Mouse (Mus musculus) hematopoietic stem cell, adult 5-6 weeks (primary cell): Measurements from ENCODE around the gene Etl4. TPM values are rescaled to one million over a fixed set of nuclear protein-coding genes. Genes with fewer than 3 reads are reported as not detected.

Source experiments
- ATAC-seq, 2 experiments: fragments of 125-278 bp in 1 of 2; replicated peaks in 1 of 2; 2 replicates each; pipeline ENCODE4 v1.8.0; 2016 to 2017; ENCODE audit warnings: inconsistent platforms in 2 of 2, mild to moderate bottlenecking in 2 of 2, moderate number of reproducible peaks in 2 of 2, low read depth in 1 of 2, moderate TSS enrichment in 1 of 2; ENCODE audit not compliant: low FRiP score in 2 of 2, poor library complexity in 2 of 2, severe bottlenecking in 2 of 2, insufficient read depth in 1 of 2, low TSS enrichment in 1 of 2
- total RNA-seq: library from RNA; stranded (forward); fragments of 172-1452, 232-1000 nt; gene quantifications from 2 replicates; pipeline ENCODE4 v1.2.3, GENCODE M21; 2017

Etl4 gene
- total RNA-seq, 1 experiment from 2014 or later = 3.0 TPM

GRCm38 (mm10) chr2:20722165-20722991 is 812.8 kb downstream of the Etl4 start:
- no peak for ATAC-seq

DNA sequence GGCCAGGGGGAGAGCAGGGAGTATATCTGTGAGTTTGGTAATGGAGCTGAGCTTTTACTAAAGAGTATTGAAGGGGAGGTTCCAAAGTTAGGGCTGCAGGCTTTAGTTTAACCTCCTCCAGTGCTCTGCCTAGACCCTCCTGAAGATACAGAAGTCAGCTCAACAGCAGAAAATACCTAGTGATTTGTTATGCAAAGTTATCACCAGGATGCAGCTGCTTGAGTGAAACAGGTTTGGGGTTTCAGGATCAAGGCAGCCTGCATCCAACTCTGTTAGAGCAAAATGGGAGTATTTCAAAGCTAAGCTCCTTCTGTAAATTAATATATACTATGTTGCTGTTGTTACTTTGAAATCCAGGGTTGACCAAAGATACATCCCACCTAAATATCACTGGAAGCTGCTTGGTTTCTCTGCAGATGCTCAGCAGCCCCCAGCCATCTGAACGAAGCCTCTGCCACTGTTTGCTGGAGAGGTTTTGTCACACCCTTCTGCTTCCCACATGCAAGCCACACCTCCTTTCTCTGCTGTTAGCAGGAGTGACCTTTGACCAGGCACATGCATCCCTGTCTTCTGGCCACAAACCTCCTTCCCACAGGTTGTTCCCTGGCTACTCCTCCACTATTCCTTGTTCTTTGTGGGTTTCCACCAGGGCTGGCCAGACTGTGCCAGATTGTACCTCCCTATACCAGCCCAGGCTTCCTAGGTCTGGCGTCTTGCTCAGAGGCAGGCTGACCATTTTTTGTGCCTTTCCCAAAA is 814.6 kb downstream of the Etl4 start:
- 0 out of 4 replicates have a peak, but pooled peaks of 1 of the 2 experiments have one; percentile 1 for ATAC-seq

GRCm38 (mm10) chr2:20726974-20727373 is 817.4 kb downstream of the Etl4 start:
- ATAC-seq = no peak

DNA sequence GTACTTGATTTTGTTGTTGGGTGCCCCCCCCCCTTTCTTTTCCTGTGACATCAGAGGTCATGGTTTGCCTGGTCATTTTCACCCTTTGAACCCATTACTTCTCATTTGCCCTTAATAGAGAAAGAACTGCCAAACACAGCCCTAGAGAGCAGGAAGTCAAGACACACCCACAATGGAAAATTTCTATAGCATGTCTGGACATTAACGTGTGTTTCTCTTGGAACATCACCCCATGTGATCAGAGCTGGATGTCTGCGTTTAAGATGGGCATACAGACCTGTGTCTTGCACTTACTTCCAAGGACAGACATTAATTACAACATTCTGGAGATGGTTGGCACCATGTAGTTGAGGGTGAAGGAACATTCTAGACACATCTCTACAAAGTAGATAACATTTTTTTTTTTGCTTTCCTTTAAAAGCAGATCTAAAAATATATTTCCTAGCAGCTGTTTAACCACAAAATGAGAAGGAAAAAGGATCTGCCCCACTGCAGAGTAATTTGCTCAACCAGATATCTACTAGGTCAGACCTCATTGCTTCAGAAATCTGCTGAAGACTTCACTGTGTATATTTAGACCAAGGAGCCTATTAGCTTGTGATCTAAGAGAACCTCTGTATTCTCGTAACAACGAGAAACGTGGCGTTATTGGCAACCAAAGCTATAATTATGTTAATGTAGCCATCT is 818.3 kb downstream of the Etl4 start:
- no peak; a peak in 1 of 4 replicates for ATAC-seq

- ATAC-seq = peak; percentile 53; a peak in 3 of 4 replicates
These were observed 825.9 kb downstream of the Etl4 start for GRCm38 (mm10) chr2:20735444-20735843.

DNA sequence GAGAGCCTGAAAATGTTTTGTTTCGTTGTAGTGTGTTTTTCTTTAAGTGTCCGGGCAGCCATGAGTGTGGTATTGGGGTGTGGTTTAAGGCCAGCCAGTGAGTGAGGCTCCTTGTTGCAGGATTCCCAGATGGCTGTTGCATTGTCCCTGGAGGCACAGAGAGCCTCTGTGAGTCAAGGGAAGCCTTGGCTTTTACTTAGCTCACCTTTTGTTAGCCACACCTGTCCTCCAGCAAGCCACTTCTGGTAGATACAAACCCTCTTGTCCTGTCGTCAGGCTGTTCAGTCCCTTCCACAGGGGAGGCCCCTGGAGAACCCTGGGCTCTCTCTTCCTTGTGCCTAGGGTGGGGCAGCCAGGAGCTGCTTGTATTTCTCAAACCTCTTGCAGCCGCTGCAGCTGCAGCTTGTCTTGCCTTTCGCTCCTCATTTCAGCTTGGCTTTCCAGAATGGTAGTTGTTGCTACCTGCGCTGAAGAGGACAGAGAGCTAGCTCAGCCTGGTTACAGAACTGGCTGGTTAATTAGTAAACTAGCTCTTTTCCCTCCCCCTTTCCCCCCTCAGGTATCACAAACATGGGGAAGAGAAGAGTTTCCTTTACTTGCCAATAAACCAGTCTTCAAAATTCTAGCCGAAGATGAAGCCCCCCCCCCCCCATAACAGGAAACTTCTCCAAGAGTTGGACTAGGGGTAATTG is 826.9 kb downstream of the Etl4 start:
- no peak for ATAC-seq

GRCm38 (mm10) chr2:20737112-20737808 is 827.7 kb downstream of the Etl4 start:
- no peak for ATAC-seq

DNA sequence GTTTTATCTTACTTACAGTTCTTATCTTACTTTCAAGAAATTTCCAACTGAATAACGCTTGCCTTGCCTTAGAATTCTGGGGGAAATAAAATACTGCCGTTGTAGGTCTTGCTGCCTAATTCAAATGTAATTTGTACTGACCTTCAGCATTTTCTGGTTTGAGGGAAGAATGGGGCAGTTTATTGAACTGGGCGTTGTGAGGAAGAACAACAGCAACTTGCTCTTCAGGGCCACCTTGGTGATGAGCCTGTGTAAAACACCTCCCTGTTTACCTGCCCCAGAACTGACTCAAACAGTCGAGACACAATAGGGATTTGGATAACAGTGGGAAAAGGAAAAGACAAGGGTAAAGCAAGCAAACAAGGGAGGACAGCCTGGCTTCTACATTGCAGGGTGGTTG is 828.3 kb downstream of the Etl4 start:
- no peak for ATAC-seq

DNA sequence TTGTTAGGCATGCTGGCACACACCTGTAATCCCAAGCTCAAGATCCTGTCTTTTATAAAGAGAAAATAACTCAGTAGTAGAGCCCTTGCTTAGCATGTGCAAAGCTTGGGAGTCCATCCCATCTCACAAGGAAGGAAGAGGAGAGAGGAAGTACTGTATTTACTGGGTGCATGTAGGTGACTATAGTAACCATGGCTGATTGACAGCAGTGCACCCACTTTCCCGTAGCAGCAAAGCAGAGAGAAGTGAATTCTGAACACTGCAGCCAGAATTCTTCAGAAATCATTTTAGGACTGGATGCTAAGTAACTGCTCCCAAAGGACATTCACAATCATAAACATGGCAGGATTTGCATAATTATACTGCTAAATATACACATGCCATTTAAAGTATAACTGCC is 838.1 kb downstream of the Etl4 start:
- ATAC-seq = peak in 1 of 2 experiments; percentile 58; a peak in 1 of 4 replicates

GRCm38 (mm10) chr2:20748481-20748880 is 838.9 kb downstream of the Etl4 start:
- peak; percentile 37 to 52; a peak in 2 of 4 replicates for ATAC-seq

- ATAC-seq = no peak
These were observed 840.1 kb downstream of the Etl4 start for GRCm38 (mm10) chr2:20749687-20750086.

GRCm38 (mm10) chr2:20753282-20754110 is 843.9 kb downstream of the Etl4 start:
- ATAC-seq = no peak

DNA sequence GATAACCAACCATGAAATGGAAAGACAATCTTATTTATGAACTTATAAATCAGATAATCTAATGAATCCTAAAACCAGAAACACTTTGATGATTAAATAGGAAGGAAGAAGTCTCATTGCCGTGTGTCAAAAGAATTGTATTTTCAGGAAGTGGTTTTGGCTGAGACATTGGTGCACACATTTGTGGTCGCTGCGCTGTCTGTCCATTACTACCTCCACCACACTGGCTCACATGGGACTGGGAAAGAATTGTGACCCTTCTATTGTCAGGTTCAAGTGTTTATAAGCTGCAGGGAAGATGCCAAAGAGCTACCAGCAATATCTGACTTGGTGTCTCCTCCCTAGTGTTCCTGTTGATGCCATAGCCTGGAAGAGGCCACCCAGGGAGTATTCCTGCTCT is 847.4 kb downstream of the Etl4 start:
- ATAC-seq = peak; percentile 44 to 54; a peak in 2 of 4 replicates

DNA sequence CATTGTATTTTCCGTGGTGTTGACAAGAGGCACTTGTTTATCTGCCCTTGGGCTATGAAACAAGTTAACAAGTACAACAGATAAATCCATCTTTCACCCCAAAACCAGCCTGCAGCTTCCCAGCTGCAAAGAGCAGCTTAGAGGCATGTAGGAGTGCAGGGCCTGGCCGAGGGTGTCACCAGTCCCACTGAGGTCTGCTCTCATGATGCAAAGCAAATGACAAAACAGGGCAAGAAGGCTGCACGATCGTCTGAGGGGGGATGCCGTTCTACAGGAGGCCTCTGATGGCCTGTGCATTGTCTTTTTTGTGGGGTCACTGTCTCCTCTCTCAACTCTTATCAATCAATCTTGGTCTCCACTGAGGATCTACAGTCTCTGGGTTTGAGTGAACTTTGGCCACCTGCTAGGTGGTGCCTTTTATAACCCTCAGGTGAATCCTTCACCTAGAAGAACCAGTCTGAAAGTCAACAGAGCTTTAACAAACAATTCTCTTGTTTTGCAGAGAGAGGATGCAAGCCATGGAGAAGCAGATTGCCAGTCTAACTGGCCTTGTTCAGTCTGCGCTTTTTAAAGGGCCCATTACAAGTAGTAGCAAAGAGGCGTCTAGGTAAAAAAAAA is 849.6 kb downstream of the Etl4 start:
- no peak for ATAC-seq

GRCm38 (mm10) chr2:20761320-20761719 is 851.7 kb downstream of the Etl4 start:
- ATAC-seq = no peak

DNA sequence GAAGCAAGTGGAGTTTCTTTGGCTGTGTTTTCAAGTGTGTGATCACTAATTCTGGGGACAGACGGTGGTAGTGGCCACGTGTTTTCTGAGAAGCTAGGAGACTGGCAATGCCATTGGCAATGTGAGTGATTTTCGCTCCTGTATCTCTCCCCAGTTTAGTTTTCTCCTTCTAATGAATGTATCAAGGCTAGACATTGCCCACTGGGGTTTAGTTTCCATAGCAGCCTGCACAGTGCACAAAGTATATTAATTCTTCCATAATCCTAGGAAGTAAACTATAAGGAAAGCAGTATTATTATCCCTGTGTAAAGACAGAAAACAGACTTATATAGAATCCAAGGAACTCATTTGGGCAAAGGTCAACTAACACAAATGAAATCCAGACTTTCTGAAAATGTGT is 852.2 kb downstream of the Etl4 start:
- no peak for ATAC-seq
